Mouse (Mus musculus) cortical plate, adult 2 months (tissue): ENCODE results near the gene Tgm1.

ENCODE experiments used
- CTCF ChIP-seq: fragments of 200-500 bp; IDR thresholded peaks from 2 replicates; pipeline ENCODE4 v1.5.1; 2011; ENCODE audit warnings: mild to moderate bottlenecking, control low read depth, low read length; ENCODE audit not compliant: insufficient read depth; ENCODE audit errors: extremely low read depth
- POLR2A ChIP-seq: fragments of 200-500 bp; IDR thresholded peaks from 2 replicates; pipeline ENCODE4 v1.6.1; 2011; ENCODE audit warnings: mild to moderate bottlenecking, low read length, control low read depth; ENCODE audit not compliant: insufficient read depth; ENCODE audit errors: extremely low read depth

DNA sequence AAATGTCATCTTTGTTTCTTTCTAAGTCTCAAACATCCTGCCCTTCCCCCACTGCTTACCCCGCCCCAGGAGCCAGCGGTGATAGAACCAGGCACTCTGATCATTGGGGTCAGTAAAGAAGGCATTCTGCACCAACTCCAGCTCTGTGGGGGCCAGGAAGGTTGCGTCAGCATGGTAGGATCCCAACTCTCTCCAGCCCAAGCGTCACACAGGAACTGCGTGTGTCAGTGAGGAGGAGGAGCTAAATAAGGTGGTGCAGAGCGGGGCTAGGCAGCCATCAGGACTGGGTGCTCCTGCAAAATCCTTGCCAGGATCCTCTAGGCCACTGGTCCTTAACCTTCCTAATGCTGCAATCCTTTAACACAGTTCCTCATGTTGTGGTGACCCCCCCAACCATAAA, 6.0 kb upstream of the Tgm1 start:
- TF ChIP-seq POLR2A (no peak), CTCF (no peak)
